In genomic region chr6:82892540-82892939, GRCm38 (mm10) we compare ENCODE assay signal across 9 mouse cellular contexts. TPM values are rescaled to one million over a fixed set of nuclear protein-coding genes. Genes with fewer than 3 reads are reported as not detected.
DNase-seq lines count a peak whose midpoint lies in the region; ATAC-seq and TF ChIP-seq lines count a peak whose summit lies in the region.
"Had no signal": no experiment of that assay in that cellular context is flagged by ENCODE, and none has a peak within 500 bp of the region (broad histone marks: within the 10 kb centered on the region; RNA-seq: fewer than 3 reads in every experiment).

No protein-coding gene starts in this region.

- H3K4me3 ChIP-seq in liver, embryonic 14.5 days (ENCODE audit: insufficient read depth in 1 of 2, low read depth in 2 of 2, low read length in 2 of 2) = no peak overlapping the region
- no peak overlapping the region for H3K4me3 ChIP-seq in hindbrain, embryonic 12.5 days
- H3K4me3 ChIP-seq: heart, embryonic 15.5 days had no signal

- DNase-seq in heart, postnatal 4 days = peak; percentile 50
- no peak for DNase-seq in heart, adult 11 months
- DNase-seq in A20 (ENCODE audit: low read depth, low spot score) (peak; percentile 35), Patski (ENCODE audit: low read depth, low spot score) (no peak)
- no peak for DNase-seq in liver, embryonic 14.5 days (ENCODE audit: low read depth in 3 of 3, low spot score in 3 of 3)
- DNase-seq in urinary bladder, adult 18-20 months (ENCODE audit: low spot score in 2 of 2) = no peak

- no peak overlapping the region for H3K27ac ChIP-seq in liver, embryonic 14.5 days
- no peak overlapping the region for H3K27ac ChIP-seq in hindbrain, embryonic 12.5 days
- H3K27ac ChIP-seq: heart, embryonic 15.5 days had no signal

- in situ Hi-C loops in Patski (cut with MboI; ENCODE audit: low pct_unique_long_range_greater_than_20kb) = loop anchor here (5.0 to 25.0 kb wide), 4 partner anchors 150 to 905 kb away; no protein-coding TSS in a partner anchor

- 54% methylated on average over 2 of the region's 2 CpGs for WGBS in liver, embryonic 14.5 days (ENCODE audit: insufficient replicate concordance)
- WGBS in hindbrain, embryonic 12.5 days = 86% methylated on average over 2 of the region's 2 CpGs

- H3K4me2 ChIP-seq in liver, embryonic 14.5 days (ENCODE audit: low read depth) = no peak overlapping the region
- H3K4me2 ChIP-seq in hindbrain, embryonic 12.5 days (replicated peaks) = no peak overlapping the region
- H3K4me2 ChIP-seq: heart, embryonic 15.5 days had no signal

- H3K36me3 ChIP-seq in liver, embryonic 14.5 days (replicated peaks; ENCODE audit: control insufficient read depth, insufficient read depth, low read depth) = no peaks in the 10 kb centered on the region
- no peaks in the 10 kb centered on the region for H3K36me3 ChIP-seq in hindbrain, embryonic 12.5 days
- H3K36me3 ChIP-seq: heart, embryonic 15.5 days had no signal

- H3K9me3 ChIP-seq in liver, embryonic 14.5 days (ENCODE audit: control insufficient read depth, low read length) = no peaks in the 10 kb centered on the region
- H3K9me3 ChIP-seq in hindbrain, embryonic 12.5 days (replicated peaks) = no peaks in the 10 kb centered on the region
- H3K9me3 ChIP-seq: heart, embryonic 15.5 days had no signal

- CTCF ChIA-PET in Patski (lab: Charles Lee) = interaction anchor here (0.9 to 1.8 kb wide), 2 partner anchors 157 to 178 kb away, joined by 3 to 8 read pairs; no protein-coding TSS in a partner anchor

- no peak for ATAC-seq in Patski
- ATAC-seq in liver, embryonic 14.5 days (ENCODE audit: insufficient read depth) = no peak
- no peak for ATAC-seq in erythroblast, adult 5-6 weeks (replicated peaks; ENCODE audit: low FRiP score, poor library complexity, severe bottlenecking)
- no peak for ATAC-seq in hindbrain, embryonic 12.5 days (ENCODE audit: low FRiP score)

- POLR2A ChIA-PET in Patski (lab: Charles Lee) = no interaction called here

- no peak overlapping the region for H3K9ac ChIP-seq in liver, embryonic 14.5 days (replicated peaks)
- no peak overlapping the region for H3K9ac ChIP-seq in hindbrain, embryonic 12.5 days
- H3K9ac ChIP-seq: heart, embryonic 15.5 days had no signal

- TF ChIP-seq CTCF in Patski (IDR thresholded peaks at IDR 0.05) = peak; percentile 94
- peak; percentile 61 for TF ChIP-seq CTCF in liver, embryonic 14.5 days (IDR thresholded peaks at IDR 0.05; ENCODE audit: low read depth)

- TF ChIP-seq EP300 in liver, embryonic 14.5 days (IDR thresholded peaks at IDR 0.05; ENCODE audit: low read depth) = no peak

- no peaks in the 10 kb centered on the region for H3K27me3 ChIP-seq in Patski
- H3K27me3 ChIP-seq in liver, embryonic 14.5 days (ENCODE audit: control insufficient read depth, insufficient read depth, low read length) = no peaks in the 10 kb centered on the region
- no peaks in the 10 kb centered on the region for H3K27me3 ChIP-seq in hindbrain, embryonic 12.5 days
- H3K27me3 ChIP-seq: heart, embryonic 15.5 days had no signal

- no peaks in the 10 kb centered on the region for H3K4me1 ChIP-seq in liver, embryonic 14.5 days (replicated peaks; ENCODE audit: control insufficient read depth in 2 of 2, insufficient read depth in 2 of 2, low read length in 1 of 2)
- peaks cover 3% of the 10 kb centered on the region; the same call in 1 of the 2 replicates for H3K4me1 ChIP-seq in hindbrain, embryonic 12.5 days

RNA-seq across cellular contexts. Expression of gene Sema4f, which starts 47.0 kb away (rescaled TPM):
- under 1 TPM in 1 of 2 experiments, not detected in 1; 0.14 TPM for total RNA-seq in heart, postnatal 4 days (2021)
- polyA plus RNA-seq in Patski (2021) = 2.1 TPM
- polyA plus RNA-seq in liver, embryonic 14.5 days (2012; rRNA removed) = 0.03 and 0.04 TPM in 2 replicates
- not detected in 2 replicates for polyA plus RNA-seq in liver, embryonic 14.5 days (2014; fragmentation: Nextera tagmentation; extraction: Ambion mirVana)
- total RNA-seq in erythroblast, adult 5-6 weeks (2015; ENCODE audit: low replicate concordance) = not detected in 2 replicates
- total RNA-seq in erythroblast, adult 5-6 weeks (2017; ENCODE audit: low replicate concordance) = not detected in 2 replicates
- polyA plus RNA-seq in hindbrain, embryonic 12.5 days (2016; fragmentation: Nextera tagmentation; extraction: Ambion mirVana) = 10.8 and 10.9 TPM in 2 replicates

RNA-seq across cellular contexts. Expression of gene M1ap, which starts 54.2 kb away (rescaled TPM):
- total RNA-seq in heart, postnatal 4 days (2021) = under 1 TPM; 0.52 to 0.81 TPM
- polyA plus RNA-seq in Patski (2021) = not detected
- 7.7 and 9.4 TPM in 2 replicates for polyA plus RNA-seq in liver, embryonic 14.5 days (2012; rRNA removed)
- polyA plus RNA-seq in liver, embryonic 14.5 days (2014; fragmentation: Nextera tagmentation; extraction: Ambion mirVana) = 14.4 and 15.0 TPM in 2 replicates
- total RNA-seq in erythroblast, adult 5-6 weeks (2015; ENCODE audit: low replicate concordance) = 2.7 and 25.6 TPM in 2 replicates
- total RNA-seq in erythroblast, adult 5-6 weeks (2017; ENCODE audit: low replicate concordance) = 8.2 and 16.6 TPM in 2 replicates
- polyA plus RNA-seq in hindbrain, embryonic 12.5 days (2016; fragmentation: Nextera tagmentation; extraction: Ambion mirVana) = 0.20 and 1.1 TPM in 2 replicates

Comparison
In these comparisons a context has a peak if more than half of its experiments do, and no peak if none do; other contexts are left out.
1. DNase-seq: peak in heart, postnatal 4 days (single experiment) and A20 (single experiment); none in heart, adult 11 months (single experiment), Patski (single experiment), liver, embryonic 14.5 days (0 of 3) and urinary bladder, adult 18-20 months (0 of 2).